Mouse (Mus musculus): ENCODE results near the gene Lingo3. TPM values are rescaled to one million over a fixed set of nuclear protein-coding genes. Genes with fewer than 3 reads are reported as not detected.
A peak's percentile ranks its signal among the peaks of the same experiment; 100 is the strongest.
"Not testable (repeated sequence)": the region's sequence is repeated elsewhere in the genome, so short reads cannot be mapped to it uniquely, and the experiment has no call there.

The Lingo3 gene
- total RNA-seq, 2 experiments from 2014 or later: not detected

GRCm38 (mm10) chr10:80823847-80824643, 19.8 kb downstream of the Lingo3 start:
- peak; percentile 57 for ATAC-seq (replicated peaks; ENCODE audit: low FRiP score, poor library complexity, severe bottlenecking)

GRCm38 (mm10) chr10:80823316-80823715, 20.5 kb downstream of the Lingo3 start:
- no peak for ATAC-seq (replicated peaks; ENCODE audit: low FRiP score, poor library complexity, severe bottlenecking)

GRCm38 (mm10) chr10:80822528-80822927, 21.3 kb downstream of the Lingo3 start:
- ATAC-seq (replicated peaks; ENCODE audit: low FRiP score, poor library complexity, severe bottlenecking): no peak

DNA sequence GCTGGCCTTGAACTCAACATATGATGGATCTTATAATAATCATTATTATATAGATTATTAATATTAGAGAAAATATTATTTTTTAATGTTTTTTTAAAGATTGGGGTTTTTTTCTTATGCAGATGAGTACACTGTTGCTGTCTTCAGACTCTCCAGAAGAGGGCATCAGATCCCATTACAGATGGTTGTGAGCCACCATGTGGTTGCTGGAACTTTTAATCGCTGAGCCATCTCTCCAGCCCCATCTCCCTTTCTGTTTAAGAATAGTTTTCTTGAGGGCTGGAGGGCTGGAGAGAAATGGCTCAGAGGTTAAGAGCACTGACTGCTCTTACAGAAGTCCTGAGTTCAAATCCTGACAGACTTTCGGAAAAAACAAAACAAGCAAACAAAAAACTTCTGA, 21.8 kb downstream of the Lingo3 start:
- no peak for ATAC-seq (replicated peaks; ENCODE audit: low FRiP score, poor library complexity, severe bottlenecking)

- ATAC-seq (replicated peaks; ENCODE audit: low FRiP score, poor library complexity, severe bottlenecking): peak; percentile 0; the same call in 1 of the 2 replicates
Observed at GRCm38 (mm10) chr10:80819406-80819805, 24.4 kb downstream of the Lingo3 start.

GRCm38 (mm10) chr10:80818599-80819281, 25.1 kb downstream of the Lingo3 start:
- ATAC-seq (replicated peaks; ENCODE audit: low FRiP score, poor library complexity, severe bottlenecking): peak; percentile 99

DNA sequence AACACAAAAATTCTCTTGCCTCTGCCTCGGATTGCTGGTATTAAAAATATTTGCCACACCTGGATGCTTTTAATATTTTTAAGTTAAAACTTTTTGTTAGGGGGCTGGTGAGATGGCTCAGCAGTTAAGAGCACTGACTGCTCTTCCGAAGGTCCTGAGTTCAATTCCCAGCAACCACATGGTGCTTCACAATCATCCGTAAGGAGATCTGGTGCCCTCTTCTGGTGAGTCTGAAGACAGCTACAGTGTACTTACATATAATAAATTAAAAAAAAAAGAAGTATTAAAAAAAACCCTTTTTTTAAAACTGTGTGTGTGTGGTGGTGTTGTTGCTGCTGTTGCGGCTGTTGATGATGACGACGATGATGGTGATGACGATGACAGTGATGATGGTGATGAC, 25.9 kb downstream of the Lingo3 start:
- not testable (repeated sequence) for ATAC-seq (replicated peaks; ENCODE audit: low FRiP score, poor library complexity, severe bottlenecking)

DNA sequence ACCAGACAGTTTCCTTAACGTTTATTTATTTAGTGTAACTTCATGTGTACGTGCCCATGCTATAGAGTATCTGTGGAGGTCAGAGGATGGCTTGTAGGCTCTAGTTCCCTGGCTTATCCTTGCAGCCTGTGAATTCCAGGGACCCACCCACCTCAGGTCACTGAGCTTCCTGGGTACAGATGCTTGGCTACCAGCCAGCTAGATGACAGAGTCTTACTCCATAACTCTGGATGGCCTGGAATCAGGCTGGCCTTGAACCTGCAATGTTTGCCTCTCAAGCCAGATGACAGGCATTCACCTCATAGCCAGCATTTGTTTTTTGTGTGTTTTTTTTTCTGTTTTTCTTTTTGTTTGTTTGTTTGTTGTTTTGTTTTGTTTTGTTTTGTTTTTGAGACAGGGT, 26.7 kb downstream of the Lingo3 start:
- no peak for ATAC-seq (replicated peaks; ENCODE audit: low FRiP score, poor library complexity, severe bottlenecking)

DNA sequence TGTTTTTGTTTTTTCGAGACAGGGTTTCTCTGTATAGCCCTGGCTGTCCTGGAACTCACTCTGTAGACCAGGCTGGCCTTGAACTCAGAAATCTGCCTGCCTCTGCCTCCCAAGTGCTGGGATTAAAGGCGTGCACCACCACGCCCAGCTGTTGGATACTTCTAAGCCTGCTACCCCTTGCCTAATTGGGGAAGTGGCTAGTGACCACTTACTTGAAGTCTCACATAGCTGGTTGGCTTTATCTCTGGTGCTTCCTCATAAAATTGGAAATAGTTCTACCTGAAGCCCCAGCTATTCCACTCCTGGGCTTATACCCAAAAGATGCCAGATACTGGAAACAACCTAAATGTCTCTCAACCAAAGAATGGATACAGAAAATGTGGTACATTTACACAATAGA, 27.5 kb downstream of the Lingo3 start:
- not testable (repeated sequence) for ATAC-seq (replicated peaks; ENCODE audit: low FRiP score, poor library complexity, severe bottlenecking)

GRCm38 (mm10) chr10:80814800-80815199, 29.0 kb downstream of the Lingo3 start:
- ATAC-seq (replicated peaks; ENCODE audit: low FRiP score, poor library complexity, severe bottlenecking): no peak

- ATAC-seq (replicated peaks; ENCODE audit: low FRiP score, poor library complexity, severe bottlenecking): no peak
Observed at GRCm38 (mm10) chr10:80813366-80813765, 30.5 kb downstream of the Lingo3 start, which contains the start of gene Jsrp1. Gene Jsrp1, minus strand, starts transcription at chr10:80813498.

DNA sequence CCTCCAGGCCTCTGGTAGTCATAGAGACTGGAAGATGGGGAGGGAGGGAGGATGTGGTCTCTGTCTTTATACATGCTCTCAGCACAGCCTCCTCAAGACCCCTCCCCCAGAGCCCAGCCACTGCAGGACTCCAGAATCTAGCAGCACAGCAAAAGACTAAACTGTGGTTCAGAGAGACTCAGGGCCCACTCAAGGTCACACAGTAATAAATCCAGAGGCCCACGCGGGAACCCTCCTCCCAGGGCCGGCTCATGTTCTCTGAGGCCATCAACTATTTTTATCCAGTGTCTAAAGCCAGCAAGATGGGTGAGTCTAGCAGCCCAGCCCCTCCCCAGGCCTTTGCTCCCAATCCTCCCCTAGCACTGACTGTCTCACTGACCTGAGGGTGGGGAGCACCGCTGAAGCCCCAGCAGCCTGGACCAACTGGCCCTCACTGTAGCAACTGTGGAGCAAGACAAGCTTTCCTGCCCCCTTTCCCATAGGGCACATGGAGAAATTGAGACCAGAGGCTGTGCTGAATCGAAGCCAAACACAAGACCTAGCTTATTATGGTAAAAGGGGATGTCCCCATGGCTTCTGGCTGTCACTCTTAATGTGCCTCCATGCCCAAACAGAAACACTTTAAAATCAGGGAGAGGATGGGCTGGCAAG, 31.3 kb downstream of the Lingo3 start:
- ATAC-seq (replicated peaks; ENCODE audit: low FRiP score, poor library complexity, severe bottlenecking): no peak

- ATAC-seq (replicated peaks; ENCODE audit: low FRiP score, poor library complexity, severe bottlenecking): no peak
Observed at GRCm38 (mm10) chr10:80810084-80810483, 33.8 kb downstream of the Lingo3 start.

GRCm38 (mm10) chr10:80808985-80809632, 34.7 kb downstream of the Lingo3 start:
- no peak for ATAC-seq (replicated peaks; ENCODE audit: low FRiP score, poor library complexity, severe bottlenecking)

DNA sequence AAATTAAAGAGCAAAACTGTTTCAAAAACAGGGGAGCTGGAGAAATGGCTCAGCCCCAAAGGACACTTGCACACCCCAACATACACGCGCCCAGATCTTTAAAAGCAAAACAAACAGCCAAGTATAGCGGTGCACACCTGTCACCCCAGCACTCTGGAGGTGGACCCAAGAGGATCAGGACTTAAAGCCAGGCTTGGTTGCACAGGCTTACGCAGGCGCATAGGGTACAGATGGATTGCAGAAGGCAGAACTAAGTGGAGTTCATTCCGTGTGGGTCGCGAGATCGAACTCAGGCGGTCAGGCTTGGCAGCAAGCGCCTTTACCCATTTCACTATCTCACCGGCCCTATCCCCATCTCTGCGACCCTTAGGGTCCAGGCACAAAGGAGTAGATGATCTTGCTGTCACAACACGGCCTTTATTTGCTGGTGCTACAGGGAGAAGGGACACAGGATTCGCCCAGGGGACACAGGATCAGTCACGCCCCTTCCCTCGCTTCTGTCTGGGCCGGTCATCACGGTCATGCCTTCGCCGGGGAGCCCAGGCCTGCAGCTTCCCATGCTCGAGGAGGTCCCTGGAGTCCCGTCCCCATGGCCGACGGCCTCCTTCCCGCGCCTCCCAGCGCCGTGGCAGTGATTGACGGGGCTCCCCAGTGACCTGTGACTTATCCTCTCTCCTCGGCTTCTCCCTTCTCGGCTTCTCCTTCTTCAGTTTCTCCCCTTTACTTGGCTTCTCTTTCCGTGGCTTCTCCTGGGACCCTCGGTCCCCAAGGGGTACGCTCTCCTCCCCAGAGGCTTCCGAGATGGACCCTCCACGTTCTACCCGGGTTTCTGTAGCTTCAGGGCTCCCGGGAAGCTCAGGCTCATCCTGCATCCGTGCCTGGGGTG, 35.5 kb downstream of the Lingo3 start:
- no peak for ATAC-seq (replicated peaks; ENCODE audit: low FRiP score, poor library complexity, severe bottlenecking)

GRCm38 (mm10) chr10:80807057-80807627, 36.7 kb downstream of the Lingo3 start:
- ATAC-seq (replicated peaks; ENCODE audit: low FRiP score, poor library complexity, severe bottlenecking): no peak

DNA sequence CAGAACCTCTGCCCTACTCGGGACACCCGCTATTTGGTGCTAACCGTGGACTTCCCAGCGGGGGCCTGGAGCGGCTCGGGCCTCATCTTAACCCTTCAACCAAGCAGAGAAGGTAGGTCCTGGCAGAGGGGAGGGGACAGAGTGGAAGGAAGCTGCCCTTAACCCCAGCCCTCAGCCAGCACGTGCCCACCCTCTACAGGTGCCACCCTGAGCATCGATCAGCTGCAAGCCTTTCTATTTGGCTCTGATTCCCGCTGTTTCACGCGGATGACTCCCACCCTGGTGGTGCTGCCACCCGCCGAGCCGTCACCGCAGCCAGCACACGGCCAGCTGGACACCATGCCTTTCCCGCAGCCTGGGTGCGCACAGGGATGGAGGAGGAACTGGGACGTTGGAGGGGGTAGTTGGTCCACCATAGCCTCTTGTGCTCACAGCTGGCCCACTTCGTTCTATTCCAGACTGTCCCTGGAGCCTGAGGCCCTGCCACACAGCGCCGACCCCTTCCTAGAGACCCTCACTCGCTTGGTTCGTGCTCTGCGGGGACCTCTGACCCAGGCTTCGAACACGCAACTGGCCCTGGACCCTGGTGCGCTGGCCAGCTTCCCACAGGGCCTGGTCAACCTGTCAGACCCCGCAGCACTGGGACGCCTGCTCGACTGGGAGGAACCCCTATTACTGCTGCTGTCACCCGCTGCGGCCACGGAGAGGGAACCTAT, 37.3 kb downstream of the Lingo3 start:
- no peak for ATAC-seq (replicated peaks; ENCODE audit: low FRiP score, poor library complexity, severe bottlenecking)

GRCm38 (mm10) chr10:80805925-80806324, 37.9 kb downstream of the Lingo3 start:
- peak; percentile 76 for ATAC-seq (replicated peaks; ENCODE audit: low FRiP score, poor library complexity, severe bottlenecking)
